Mouse (Mus musculus) spleen, postnatal 36 days (tissue): ENCODE measurements around the gene Tirap.
"Not testable (repeated sequence)": the region's sequence is repeated elsewhere in the genome, so short reads cannot be mapped to it uniquely, and the experiment has no call there.

Source experiments
- DNase-seq, 2 experiments: peaks; one replicate each; pipeline ENCODE4 v3.0.0; 2022; ENCODE audit warnings: low spot score in 2 of 2, mixed read lengths in 1 of 2

Gene Tirap

GRCm38 (mm10) chr9:35147261-35147660 lies 52.8 kb downstream of the Tirap start:
- DNase-seq, result not testable (repeated sequence)

GRCm38 (mm10) chr9:35145829-35146228 lies 54.3 kb downstream of the Tirap start:
- DNase-seq, result no peak

- no peak for DNase-seq
Measured at GRCm38 (mm10) chr9:35145118-35145517, 55.0 kb downstream of the Tirap start.

- DNase-seq, result no peak
Measured at GRCm38 (mm10) chr9:35142221-35142620, 57.9 kb downstream of the Tirap start.

GRCm38 (mm10) chr9:35139231-35139744 lies 60.8 kb downstream of the Tirap start:
- DNase-seq, result no peak

- DNase-seq, result no peak
Measured at GRCm38 (mm10) chr9:35138029-35138428, 62.1 kb downstream of the Tirap start.

GRCm38 (mm10) chr9:35135575-35135974 lies 64.5 kb downstream of the Tirap start:
- DNase-seq, result no peak
